Mouse (Mus musculus): ENCODE results near the gene Sirt2.

GRCm38 (mm10) chr7:28758623-28759022 is 7.9 kb upstream of the Sirt2 start:
- no peak for TF ChIP-seq CTCF (IDR thresholded peaks at IDR 0.05; ENCODE audit: low read depth)
- TF ChIP-seq EP300 (IDR thresholded peaks at IDR 0.05; ENCODE audit: low read depth): no peak
